Mouse (Mus musculus) gastrocnemius, postnatal 25 days (tissue): ENCODE results near the gene Usp39. TPM values are rescaled to one million over a fixed set of nuclear protein-coding genes. Genes with fewer than 3 reads are reported as not detected.

Source experiments
- DNase-seq: peaks from one replicate; pipeline ENCODE4 v3.0.0; 2022
- long read RNA-seq, 2 experiments: library from polyadenylated mRNA; stranded (forward); transcript quantifications; one replicate each; pipeline ENCODE4 v2.0.0; 2021
- total RNA-seq, 2 experiments: library from RNA; stranded (reverse); gene quantifications; 1 replicate in 1 of 2; 2 replicates in 1 of 2; pipeline ENCODE4 v1.2.3; 2021

The Usp39 gene
- total RNA-seq = 10 to 100 TPM; 18.6 to 20.3 TPM
- long read RNA-seq, experiment 1, transcript Usp39-201 (13 exons, 2,244 nt) = major isoform, 18 of 20 reads
- long read RNA-seq, experiment 1, partial matches to known transcripts = 2 of 20 reads
- long read RNA-seq, experiment 1, other reads (novel, unspliced or antisense) = 0 of 20 reads
- long read RNA-seq, experiment 2, transcript Usp39-201 (13 exons, 2,244 nt) = major isoform, 33 of 35 reads
- long read RNA-seq, experiment 2, partial matches to known transcripts = 0 of 35 reads
- long read RNA-seq, experiment 2, other reads (novel, unspliced or antisense) = 2 of 35 reads

DNA sequence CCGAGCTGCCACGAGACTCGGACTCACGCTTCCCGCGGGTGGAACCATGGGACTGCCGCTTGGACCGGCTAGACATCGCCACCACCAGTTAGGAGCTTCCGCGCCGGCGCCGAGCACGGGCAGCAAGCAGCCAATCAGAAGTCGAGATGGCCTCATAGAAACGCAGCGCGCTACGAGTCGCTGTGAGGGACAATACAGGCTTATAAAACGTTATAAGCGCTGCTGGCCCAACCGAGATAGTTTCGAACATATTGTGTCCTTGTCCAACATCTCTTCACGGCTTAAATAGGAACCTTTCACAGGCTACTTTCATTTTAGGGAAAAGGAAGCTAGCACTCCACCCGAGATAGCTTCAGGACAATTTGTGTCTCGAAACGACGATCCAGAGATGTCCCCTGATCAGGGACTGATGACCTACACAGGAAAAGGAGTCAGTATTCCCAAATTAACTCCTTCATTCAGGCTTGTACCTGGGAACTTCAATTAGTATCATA, at the start of gene Usp39:
TSS of gene Usp39 (minus strand) at position 111 of the 494 bp plus-strand sequence.
- peak; percentile 91 for DNase-seq

DNA sequence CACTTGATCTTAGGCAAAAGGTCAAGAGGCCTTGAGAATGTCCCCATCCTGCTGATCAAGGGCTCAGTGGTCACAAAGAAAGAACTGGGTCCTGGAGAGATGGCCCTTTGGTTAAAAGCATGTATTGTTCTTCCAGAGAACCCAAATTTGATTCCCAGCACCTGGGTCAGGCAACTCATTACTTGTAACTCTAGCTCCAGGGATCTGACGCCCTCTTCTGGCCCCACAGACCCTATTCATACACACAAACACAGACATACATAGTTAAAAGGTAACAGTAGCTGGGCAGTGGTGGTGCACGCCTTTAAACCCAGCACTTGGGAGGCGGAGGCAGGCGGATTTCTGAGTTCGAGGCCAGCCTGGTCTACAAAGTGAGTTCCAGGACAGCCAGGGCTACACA, 47.4 kb upstream of the Usp39 start:
- DNase-seq = no peak

DNA sequence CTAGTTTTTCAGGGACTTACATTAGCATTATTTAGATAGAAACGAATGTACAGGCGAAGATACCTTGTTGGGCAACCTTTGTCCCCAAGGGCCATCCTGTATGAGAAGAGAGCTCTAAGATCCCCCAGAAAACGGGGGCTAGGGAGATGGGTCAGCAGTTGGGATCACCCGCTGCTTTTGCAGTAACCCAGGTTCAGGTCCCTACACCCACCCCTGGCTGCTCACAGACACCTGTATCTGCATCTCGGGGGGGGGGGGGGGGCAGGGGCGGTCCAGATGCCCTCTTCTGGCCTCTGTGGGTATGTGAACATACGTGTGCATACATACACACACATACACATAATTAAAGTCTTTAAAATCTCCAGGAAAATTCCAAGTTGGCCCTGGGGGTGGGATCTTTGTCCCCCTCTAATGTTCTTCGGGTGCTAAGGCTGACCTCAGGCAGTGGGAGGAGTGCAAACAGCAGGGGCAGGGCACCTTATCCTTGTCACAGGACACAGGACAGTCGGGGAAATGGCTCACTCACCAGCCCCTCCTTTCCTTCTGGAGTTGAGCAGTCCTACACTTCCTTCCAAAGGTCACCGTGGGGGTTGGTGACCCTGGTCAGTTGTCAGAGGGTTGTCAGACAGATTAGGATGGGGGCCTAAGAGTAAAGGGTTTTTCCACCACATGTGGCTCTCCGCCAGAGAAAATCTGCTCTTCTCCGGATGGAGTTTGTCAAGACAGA, 46.0 kb upstream of the Usp39 start:
- peak; percentile 48 for DNase-seq

DNA sequence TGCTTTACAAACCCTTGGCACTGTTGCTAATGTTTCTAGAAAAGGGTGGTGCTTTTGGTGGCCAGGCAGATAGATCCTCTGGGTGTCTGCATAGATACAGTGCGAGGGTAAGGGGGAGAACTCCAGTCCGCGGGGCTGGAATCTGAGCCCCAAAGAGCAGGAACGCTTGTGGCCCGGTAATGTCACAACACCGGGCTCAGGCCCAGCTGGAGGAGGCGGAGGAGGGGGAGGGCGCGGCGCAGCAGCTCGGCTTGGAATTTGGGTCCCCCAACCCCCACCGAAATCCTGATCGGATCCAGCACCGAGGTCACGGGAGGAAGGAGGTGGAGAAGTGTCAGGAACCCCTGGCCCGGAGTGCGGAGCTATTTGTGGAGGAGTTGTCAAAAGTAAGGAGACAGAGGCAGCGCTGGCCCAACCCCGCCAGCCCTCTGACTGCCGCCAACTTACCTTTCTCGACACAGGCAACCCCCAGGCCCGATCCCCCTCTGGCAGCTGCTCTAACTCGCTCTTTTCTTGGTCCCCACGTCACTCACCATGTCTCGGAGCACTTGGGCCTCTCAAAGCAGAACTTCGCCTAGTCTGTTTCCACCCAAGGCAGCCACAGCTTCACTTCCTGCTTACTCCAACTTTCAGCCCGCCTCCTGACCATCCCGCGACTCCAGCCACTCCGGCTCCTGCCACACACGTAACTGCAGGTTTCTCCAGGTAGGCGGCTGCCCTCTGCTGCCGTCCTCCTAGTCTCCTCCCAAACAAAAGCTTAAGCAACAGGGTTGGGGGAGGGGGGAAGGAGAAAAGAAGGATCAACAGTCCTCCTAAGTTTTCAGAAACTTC, 45.2 kb upstream of the Usp39 start, which contains the start of gene Vamp8:
TSS of gene Vamp8 (minus strand) at position 763 of the 831 bp plus-strand sequence.
- DNase-seq = peak; percentile 90

GRCm38 (mm10) chr6:72389471-72389940, 44.5 kb upstream of the Usp39 start:
- DNase-seq = peak; percentile 19

DNA sequence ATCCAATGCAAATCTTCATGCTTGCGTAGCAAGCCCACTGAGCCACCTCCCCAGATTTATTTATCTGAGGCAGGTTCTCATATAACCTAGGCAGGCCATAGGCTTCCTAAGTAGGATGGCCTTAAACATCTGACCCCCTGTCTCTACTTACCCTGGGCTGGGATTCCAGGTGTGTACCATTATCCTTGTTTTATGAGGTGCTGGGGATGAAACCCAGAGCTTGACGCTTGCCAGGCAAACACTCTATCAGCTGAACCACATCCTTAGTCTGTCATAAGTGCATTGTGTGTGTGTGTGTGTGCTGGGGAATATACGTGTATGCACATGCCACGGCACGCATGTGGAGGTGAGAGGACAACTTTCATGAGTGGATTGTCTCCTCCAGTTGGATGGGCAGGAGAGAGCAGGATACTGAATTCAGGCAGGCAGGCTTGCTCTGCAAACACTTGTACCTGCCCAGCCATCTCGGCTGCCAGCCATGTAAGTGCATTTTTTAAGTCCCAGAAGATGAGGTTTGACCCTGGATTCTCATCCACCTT, 43.9 kb upstream of the Usp39 start:
- DNase-seq = no peak

- DNase-seq = no peak
Measured at GRCm38 (mm10) chr6:72388266-72388665, 43.3 kb upstream of the Usp39 start.

- DNase-seq = no peak
Measured at GRCm38 (mm10) chr6:72387816-72388215, 42.8 kb upstream of the Usp39 start.

- DNase-seq = no peak
Measured at GRCm38 (mm10) chr6:72386561-72386960, 41.6 kb upstream of the Usp39 start.

GRCm38 (mm10) chr6:72385258-72385657, 40.3 kb upstream of the Usp39 start:
- no peak for DNase-seq

- DNase-seq = no peak
Measured at GRCm38 (mm10) chr6:72383952-72384351, 39.0 kb upstream of the Usp39 start.

GRCm38 (mm10) chr6:72383142-72383820, 38.3 kb upstream of the Usp39 start:
- no peak for DNase-seq

DNA sequence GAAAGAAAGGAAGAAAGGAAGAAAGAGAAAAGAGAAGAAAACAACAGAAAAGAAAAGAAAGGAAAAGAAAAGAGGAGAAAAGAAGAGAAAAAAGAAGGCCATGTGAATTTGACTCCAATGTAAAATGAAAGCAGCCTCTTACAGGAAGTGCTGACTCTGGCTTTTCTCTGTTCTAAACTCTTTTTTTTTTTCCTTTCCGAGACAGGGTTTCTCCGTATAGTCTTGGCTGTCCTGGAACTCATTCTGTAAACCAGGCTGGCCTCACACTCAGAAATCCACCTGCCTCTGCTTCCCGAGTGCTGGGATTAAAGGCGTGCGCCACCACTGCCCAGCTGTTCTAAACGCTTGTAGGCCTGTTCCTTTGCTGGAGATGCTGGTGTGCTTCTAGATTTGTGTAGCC, 37.5 kb upstream of the Usp39 start:
- no peak for DNase-seq

GRCm38 (mm10) chr6:72380131-72380770, 35.3 kb upstream of the Usp39 start, which contains the start of gene Vamp5:
Gene Vamp5 (minus strand): TSS chr6:72380468.
- DNase-seq = peak; percentile 87

GRCm38 (mm10) chr6:72379377-72380130, 34.6 kb upstream of the Usp39 start:
- DNase-seq = peak; percentile 24

- no peak for DNase-seq
Measured at GRCm38 (mm10) chr6:72378510-72379234, 33.7 kb upstream of the Usp39 start.

DNA sequence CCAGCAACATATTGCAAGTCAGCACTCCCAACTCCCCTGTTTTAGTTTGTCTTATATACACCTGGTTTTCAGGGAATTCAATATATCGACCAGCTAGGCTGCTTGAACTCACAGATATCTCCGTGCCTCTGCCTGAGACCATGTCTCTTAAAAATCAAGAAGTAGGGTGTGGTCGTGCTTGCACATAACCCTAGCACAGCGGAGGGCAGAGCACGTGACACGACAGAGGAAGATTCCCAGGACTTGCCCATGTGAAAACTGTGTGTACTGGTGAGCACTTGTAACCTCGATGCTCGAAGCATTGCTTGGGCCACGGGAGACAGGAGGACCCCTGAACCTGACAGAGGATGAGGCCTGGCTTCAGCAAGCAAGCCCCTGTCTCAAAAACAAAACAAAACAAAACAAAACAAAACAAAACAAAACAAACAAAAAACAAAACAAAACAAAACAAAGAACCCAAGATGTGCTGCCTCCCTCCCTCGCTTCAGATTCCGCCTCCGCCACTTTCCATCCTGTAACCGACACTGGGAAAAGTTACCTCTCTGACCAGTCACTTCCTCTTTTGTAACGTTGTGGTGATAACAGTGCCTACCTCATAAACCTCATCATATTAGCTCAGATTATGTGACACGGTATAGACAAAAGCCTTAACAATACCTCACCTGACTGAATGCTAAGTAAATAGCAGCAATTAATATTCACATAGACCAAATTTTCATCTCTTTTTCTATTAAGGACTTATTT, 30.0 kb upstream of the Usp39 start:
- DNase-seq = no peak

DNA sequence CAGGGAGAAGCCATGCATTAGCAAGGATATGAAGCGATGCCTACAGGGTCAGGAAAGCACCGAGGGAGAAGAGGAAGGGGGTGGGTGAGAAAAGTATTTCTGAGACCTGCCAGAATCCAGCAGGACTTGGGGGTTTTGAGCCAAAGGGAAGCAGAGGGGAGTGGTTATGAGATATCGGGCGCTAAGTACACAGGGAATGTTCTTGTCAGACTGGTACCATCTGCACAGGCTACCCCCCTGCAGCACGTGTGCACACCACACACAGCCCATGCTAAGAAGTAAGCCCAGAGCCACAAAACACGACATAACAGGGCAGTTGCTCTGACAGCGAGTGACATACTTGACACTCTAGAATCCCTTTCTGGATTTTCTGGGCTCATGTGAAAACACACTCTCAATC, 29.2 kb upstream of the Usp39 start:
- no peak for DNase-seq

DNA sequence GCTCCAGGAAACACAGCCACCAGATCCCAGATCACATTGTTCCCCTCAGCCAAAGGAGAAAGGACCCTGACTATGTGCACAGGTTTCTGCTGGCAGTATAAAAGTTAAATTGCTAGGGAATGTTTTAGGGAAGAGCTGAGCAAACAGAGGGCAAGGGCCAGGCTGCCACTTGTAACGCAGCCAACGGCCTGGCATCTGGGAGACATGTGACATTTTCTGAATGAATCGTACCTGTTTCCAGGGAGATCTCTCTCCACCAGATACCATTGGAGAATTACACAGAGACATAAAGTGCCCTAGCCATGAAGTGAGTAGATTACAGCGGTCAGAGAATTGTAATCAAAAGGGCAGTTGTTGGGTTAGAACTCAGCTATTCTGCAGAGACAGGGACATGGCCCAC, 28.2 kb upstream of the Usp39 start:
- DNase-seq = no peak
